Mouse (Mus musculus) limb, embryonic 11.5 days (tissue): ENCODE data around the gene Ran. TPM values are rescaled to one million over a fixed set of nuclear protein-coding genes. Genes with fewer than 3 reads are reported as not detected.

Experiments
- ATAC-seq: fragments of 200-750 bp; cut with Nextera tagmentation; 2 replicates; pipeline ENCODE4 v1.8.0; 2017; ENCODE audit warnings: low read depth; ENCODE audit not compliant: insufficient number of reproducible peaks, low FRiP score, low TSS enrichment
- DNase-seq: peaks from one replicate; pipeline ENCODE4 v3.0.0-alpha.2; 2015; ENCODE audit warnings: low spot score
- H3K27ac ChIP-seq: fragments of 300-500 bp; sonication (generic); replicated peaks from 2 replicates; pipeline ENCODE4 v1.5.1; 2014; ENCODE audit warnings: low read depth, mild to moderate bottlenecking, low read length
- H3K27me3 ChIP-seq: fragments of 300-500 bp; sonication (generic); 2 replicates; pipeline ENCODE4 v1.6.1; 2014; ENCODE audit warnings: mild to moderate bottlenecking, low read length, mixed read lengths; ENCODE audit not compliant: control insufficient read depth, insufficient read depth
- H3K36me3 ChIP-seq: fragments of 300-500 bp; sonication (generic); 2 replicates; pipeline ENCODE4 v1.6.1; 2014; ENCODE audit warnings: mild to moderate bottlenecking, low read length, moderate library complexity, mixed read lengths; ENCODE audit not compliant: control insufficient read depth, insufficient read depth
- H3K4me1 ChIP-seq: fragments of 300-500 bp; sonication (generic); 2 replicates; pipeline ENCODE4 v1.6.1; 2014; ENCODE audit warnings: low read length, mixed read lengths; ENCODE audit not compliant: control insufficient read depth, insufficient read depth
- H3K4me2 ChIP-seq: fragments of 300-500 bp; sonication (generic); 2 replicates; pipeline ENCODE4 v1.6.1; 2014; ENCODE audit warnings: low read depth, mild to moderate bottlenecking, moderate library complexity; ENCODE audit not compliant: severe bottlenecking
- H3K4me3 ChIP-seq: fragments of 300-500 bp; sonication (generic); 2 replicates; pipeline ENCODE4 v1.5.1; 2014; ENCODE audit warnings: low read depth, low read length
- H3K9ac ChIP-seq: fragments of 300-500 bp; sonication (generic); 2 replicates; pipeline ENCODE4 v1.6.1; 2014; ENCODE audit warnings: mild to moderate bottlenecking, low read length
- H3K9me3 ChIP-seq: fragments of 300-500 bp; sonication (generic); 2 replicates; pipeline ENCODE4 v1.6.1; 2016; ENCODE audit warnings: low read length; ENCODE audit not compliant: control insufficient read depth
- WGBS: fragments of 180-500 bp; shearing (Covaris S2); extraction: QIAGEN DNeasy Blood & Tissue Kit; methylation state at CpG from one replicate; pipeline ENCODE4 v1.1.7; 2014; 5-methylcytosine and 5-hydroxymethylcytosine counted together
- polyA plus RNA-seq: library from polyadenylated mRNA; unstranded; fragments of >200 nt; fragmentation: Nextera tagmentation; extraction: Ambion mirVana; gene quantifications from 2 replicates; pipeline ENCODE4 v1.2.1, GENCODE M21; 2014

Gene Ran
- polyA plus RNA-seq, 1 experiment from 2014 or later = 910 TPM

DNA sequence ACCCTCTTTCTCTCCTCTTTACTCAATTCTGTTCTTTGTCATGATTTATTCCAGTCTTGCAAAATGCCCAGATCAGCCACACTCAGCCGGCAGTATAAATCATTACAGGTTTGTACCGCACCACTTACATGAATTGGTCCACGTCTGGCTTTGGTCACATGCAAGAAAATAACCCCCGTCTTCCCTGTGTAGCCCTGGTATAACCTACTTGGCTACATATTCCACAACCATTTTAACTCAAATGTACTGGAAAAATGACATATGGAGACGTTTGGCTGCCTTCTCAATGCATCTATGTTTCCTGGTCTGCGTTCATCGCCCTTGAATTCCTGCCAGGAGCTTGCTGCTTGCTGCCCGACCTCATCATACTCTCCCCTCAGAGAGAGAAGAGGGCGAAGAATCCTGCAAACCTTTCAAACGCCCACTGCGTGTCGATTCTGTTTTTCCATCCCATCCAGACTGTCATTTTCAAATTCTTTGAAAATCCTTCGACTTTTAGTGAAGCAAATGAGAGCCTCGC, 52.0 kb downstream of the Ran start:
- no peak overlapping the region for H3K4me3 ChIP-seq
- no peak overlapping the region for H3K9ac ChIP-seq
- H3K4me2 ChIP-seq = no peak overlapping the region
- H3K4me1 ChIP-seq = no peaks in the 10 kb centered on the region
- no peak overlapping the region for H3K27ac ChIP-seq
- H3K27me3 ChIP-seq = no peaks in the 10 kb centered on the region
- no peaks in the 10 kb centered on the region for H3K36me3 ChIP-seq
- DNase-seq (no peak), ATAC-seq (no peak)
- H3K9me3 ChIP-seq = no peaks in the 10 kb centered on the region
- 79% methylated on average over 14 of the region's 14 CpGs for WGBS

DNA sequence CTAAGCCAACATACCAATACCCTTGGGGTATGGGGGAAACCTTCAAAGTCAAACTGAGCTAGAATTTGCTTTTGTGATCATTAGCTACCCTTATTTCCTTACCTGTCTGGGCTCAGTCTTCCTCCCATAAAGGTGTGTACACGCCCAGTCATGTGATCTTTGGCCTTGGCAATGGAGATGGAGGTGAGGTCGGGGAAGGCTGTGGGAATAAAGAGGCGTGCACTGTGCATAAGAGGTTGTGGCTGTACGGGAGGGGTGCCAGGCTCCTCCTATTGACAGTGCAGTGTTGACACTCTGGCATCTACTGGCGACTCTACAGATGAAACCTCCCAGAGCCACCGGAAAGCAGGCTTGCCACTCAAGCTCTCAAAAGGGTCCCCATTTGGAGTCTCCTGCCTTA, 53.5 kb downstream of the Ran start:
- DNase-seq = no peak
- 82% methylated on average over 6 of the region's 6 CpGs for WGBS

More for the DNA sequence above, 53.5 kb downstream of the Ran start:
- Histone ChIP-seq H3K4me1 (no peaks in the 10 kb centered on the region), H3K36me3 (no peaks in the 10 kb centered on the region), H3K9me3 (no peaks in the 10 kb centered on the region), H3K27ac (no peak overlapping the region), H3K9ac (no peak overlapping the region), H3K4me2 (no peak overlapping the region), H3K4me3 (no peak overlapping the region), H3K27me3 (no peaks in the 10 kb centered on the region)
- ATAC-seq = no peak

Other genes with a start within 250 kb of the Ran start
- gene Rimbp2, start 66.6 kb upstream of the Ran start, polyA plus RNA-seq = 0.09 and 0.11 TPM in 2 replicates
- gene Stx2, start 11.5 kb upstream of the Ran start, polyA plus RNA-seq = 27.3 and 31.1 TPM in 2 replicates
- gene Adgrd1, start 76.7 kb downstream of the Ran start, polyA plus RNA-seq = not detected in 2 replicates